Mouse (Mus musculus) B cell, adult 2 months (primary cell): Measurements from ENCODE around the gene Maats1.

Experiments used
- DNase-seq, 2 experiments: peaks; one replicate each; pipeline ENCODE4 v3.0.0; 2022

The Maats1 gene

GRCm38 (mm10) chr16:38341396-38342324 is at the start of gene Maats1:
TSS of gene Maats1 (minus strand) at chr16:38342143.
- DNase-seq: peak; percentile 51 to 56

- DNase-seq: no peak
Observed at GRCm38 (mm10) chr16:38390322-38390721, 48.4 kb upstream of the Maats1 start.

GRCm38 (mm10) chr16:38389284-38389893 is 47.4 kb upstream of the Maats1 start:
- no peak for DNase-seq

- DNase-seq: no peak
Observed at GRCm38 (mm10) chr16:38388757-38389156, 46.8 kb upstream of the Maats1 start.

GRCm38 (mm10) chr16:38387389-38387788 is 45.4 kb upstream of the Maats1 start:
- DNase-seq: no peak

GRCm38 (mm10) chr16:38385700-38386099 is 43.8 kb upstream of the Maats1 start:
- no peak for DNase-seq

- no peak for DNase-seq
Observed at GRCm38 (mm10) chr16:38385184-38385634, 43.3 kb upstream of the Maats1 start.

- DNase-seq: no peak
Observed at GRCm38 (mm10) chr16:38383683-38384082, 41.7 kb upstream of the Maats1 start.

GRCm38 (mm10) chr16:38379926-38380325 is 38.0 kb upstream of the Maats1 start:
- DNase-seq: no peak

GRCm38 (mm10) chr16:38379493-38379892 is 37.5 kb upstream of the Maats1 start:
- DNase-seq: no peak

- no peak for DNase-seq
Observed at GRCm38 (mm10) chr16:38379088-38379487, 37.1 kb upstream of the Maats1 start.

- no peak for DNase-seq
Observed at GRCm38 (mm10) chr16:38378591-38378990, 36.6 kb upstream of the Maats1 start.

- DNase-seq: no peak
Observed at GRCm38 (mm10) chr16:38377546-38377945, 35.6 kb upstream of the Maats1 start.

GRCm38 (mm10) chr16:38376841-38377249 is 34.9 kb upstream of the Maats1 start:
- peak in 1 of 2 experiments; percentile 23 for DNase-seq

GRCm38 (mm10) chr16:38376163-38376840 is 34.4 kb upstream of the Maats1 start:
- DNase-seq: peak; percentile 46 to 50

- DNase-seq: no peak
Observed at GRCm38 (mm10) chr16:38375182-38375581, 33.2 kb upstream of the Maats1 start.

GRCm38 (mm10) chr16:38374379-38375140 is 32.6 kb upstream of the Maats1 start:
- DNase-seq: no peak

GRCm38 (mm10) chr16:38373941-38374340 is 32.0 kb upstream of the Maats1 start:
- DNase-seq: no peak

GRCm38 (mm10) chr16:38373439-38373838 is 31.5 kb upstream of the Maats1 start:
- no peak for DNase-seq

GRCm38 (mm10) chr16:38372876-38373275 is 30.9 kb upstream of the Maats1 start:
- DNase-seq: no peak

- no peak for DNase-seq
Observed at GRCm38 (mm10) chr16:38371705-38372296, 29.9 kb upstream of the Maats1 start.
